Mouse (Mus musculus): ENCODE data around the gene Kcnj6.

- TF ChIP-seq POLR2A (IDR thresholded peaks at IDR 0.05; ENCODE audit: borderline replicate concordance, low read depth, low read length) (no peak), CTCF (IDR thresholded peaks at IDR 0.05; ENCODE audit: low read depth, low read length) (no peak)
These were observed 169.3 kb downstream of the Kcnj6 start for GRCm38 (mm10) chr16:94828166-94828565.
